Mouse (Mus musculus): Measurements from ENCODE around the gene Catsperg2. TPM values are rescaled to one million over a fixed set of nuclear protein-coding genes. Genes with fewer than 3 reads are reported as not detected.

The Catsperg2 gene
- polyA plus RNA-seq (2017; shearing (Covaris generic)), result not detected

GRCm38 (mm10) chr7:29726860-29727259 is at the start of gene Catsperg2:
TSS of gene Catsperg2 (minus strand) at chr7:29727032.

GRCm38 (mm10) chr7:29768090-29768900 is 41.5 kb upstream of the Catsperg2 start, which contains the start of gene Zfp84:
TSS of gene Zfp84 (plus strand) at chr7:29768552.

Other genes with a start within 250 kb of the Catsperg2 start
- gene Sipa1l3, start 208.4 kb downstream of the Catsperg2 start, polyA plus RNA-seq (2017; shearing (Covaris generic)), result 9.9 TPM
- 25.5 TPM for gene Zfp84, start 41.5 kb upstream of the Catsperg2 start, polyA plus RNA-seq (2017; shearing (Covaris generic))
- gene Zfp30, start 57.0 kb upstream of the Catsperg2 start, polyA plus RNA-seq (2017; shearing (Covaris generic)), result 0.20 TPM
- 31.0 TPM for gene Zfp790, start 89.1 kb upstream of the Catsperg2 start, polyA plus RNA-seq (2017; shearing (Covaris generic))
- 7.7 TPM for gene Zfp940, start 126.6 kb upstream of the Catsperg2 start, polyA plus RNA-seq (2017; shearing (Covaris generic))
- gene Zfp420, start 132.9 kb upstream of the Catsperg2 start, polyA plus RNA-seq (2017; shearing (Covaris generic)), result 11.8 TPM
- gene Zfp27, start 179.5 kb upstream of the Catsperg2 start, polyA plus RNA-seq (2017; shearing (Covaris generic)), result 7.9 TPM
- 0.91 TPM for gene Zfp383, start 181.2 kb upstream of the Catsperg2 start, polyA plus RNA-seq (2017; shearing (Covaris generic))
- gene Zfp74, start 227.1 kb upstream of the Catsperg2 start, polyA plus RNA-seq (2017; shearing (Covaris generic)), result 11.4 TPM

All from inflammation-experienced regulatory T-cells, adult 16 weeks (primary cell).